In genomic region chr3:35963401-35963800, GRCm38 (mm10) we compare ENCODE assay signal across 24 mouse cellular contexts.
"Had no signal": no experiment of that assay in that cellular context is flagged by ENCODE, and none has a peak within 500 bp of the region (broad histone marks: within the 10 kb centered on the region; RNA-seq: fewer than 3 reads in every experiment).

No protein-coding gene starts in this region.

- DNase-seq: cerebellum, adult 2 months; cerebellum, adult 8-10 months; cerebellum, adult 9-10 months; cerebellum, adult 9-11 months; cerebellum, postnatal 25 days; cerebellum, postnatal 36 days; embryo, embryonic 11 days; forebrain, postnatal 0 days; gastrocnemius, adult 2 months; gastrocnemius, postnatal 10 days; gastrocnemius, postnatal 14 days; gastrocnemius, postnatal 25 days; gastrocnemius, postnatal 36 days; heart, adult 18-20 months; heart, adult 2 months had no signal

- H3K9me3 ChIP-seq: embryonic facial prominence, embryonic 10.5 days; embryonic facial prominence, embryonic 12.5 days; embryonic facial prominence, embryonic 13.5 days; embryonic facial prominence, embryonic 15.5 days; forebrain, embryonic 10.5 days; forebrain, embryonic 12.5 days; forebrain, embryonic 13.5 days; forebrain, embryonic 15.5 days had no signal

- H3K4me3 ChIP-seq: embryonic facial prominence, embryonic 10.5 days; embryonic facial prominence, embryonic 12.5 days; embryonic facial prominence, embryonic 13.5 days; embryonic facial prominence, embryonic 15.5 days; erythroblast, embryonic 14.5 days; forebrain, embryonic 10.5 days; forebrain, embryonic 12.5 days; forebrain, embryonic 13.5 days; forebrain, embryonic 15.5 days; gastrocnemius, adult 2 months; heart, adult 2 months had no signal

- H3K27me3 ChIP-seq: embryonic facial prominence, embryonic 12.5 days; embryonic facial prominence, embryonic 13.5 days; embryonic facial prominence, embryonic 15.5 days; forebrain, embryonic 12.5 days; forebrain, embryonic 13.5 days; forebrain, embryonic 15.5 days had no signal

- H3K27ac ChIP-seq: embryonic facial prominence, embryonic 10.5 days; embryonic facial prominence, embryonic 12.5 days; embryonic facial prominence, embryonic 13.5 days; embryonic facial prominence, embryonic 15.5 days; forebrain, embryonic 10.5 days; forebrain, embryonic 12.5 days; forebrain, embryonic 13.5 days; forebrain, embryonic 15.5 days; gastrocnemius, adult 2 months; heart, adult 2 months had no signal

- H3K4me1 ChIP-seq: embryonic facial prominence, embryonic 10.5 days; embryonic facial prominence, embryonic 12.5 days; embryonic facial prominence, embryonic 13.5 days; embryonic facial prominence, embryonic 15.5 days; forebrain, embryonic 10.5 days; forebrain, embryonic 12.5 days; forebrain, embryonic 13.5 days; forebrain, embryonic 15.5 days had no signal
